Mouse (Mus musculus) ES-E14 (cell line): ENCODE measurements around the gene Best3. TPM values are rescaled to one million over a fixed set of nuclear protein-coding genes. Genes with fewer than 3 reads are reported as not detected.

Experiments used
- DNase-seq: peaks from one replicate; pipeline ENCODE4 v3.0.0-alpha.2; 2013; ENCODE audit warnings: low read depth, low spot score
- H3K27ac ChIP-seq: 2 replicates; pipeline ENCODE4 v1.5.1; 2012; ENCODE audit warnings: low read depth, mild to moderate bottlenecking, low read length, moderate library complexity, mixed read lengths; ENCODE audit not compliant: poor library complexity, insufficient read depth, severe bottlenecking
- H3K36me3 ChIP-seq: 2 replicates; pipeline ENCODE4 v1.6.1; 2012; ENCODE audit warnings: mild to moderate bottlenecking, low read length, moderate library complexity, mixed read lengths; ENCODE audit not compliant: control insufficient read depth, poor library complexity, insufficient read depth, severe bottlenecking
- H3K4me1 ChIP-seq, 2 experiments: fragments of 150-350 bp in 1 of 2; sonication (generic) in 1 of 2; 2 replicates each; pipeline ENCODE4 v1.6.1; 2012; ENCODE audit warnings: low read length in 2 of 2, mild to moderate bottlenecking in 1 of 2, mixed read lengths in 1 of 2; ENCODE audit not compliant: control insufficient read depth in 2 of 2, insufficient read depth in 2 of 2, poor library complexity in 1 of 2
- H3K4me3 ChIP-seq, 2 experiments: fragments of 150-350 bp in 1 of 2; sonication (generic) in 1 of 2; 2 replicates each; pipeline ENCODE4 v1.5.1; 2012; ENCODE audit warnings: low read length in 2 of 2, low read depth in 1 of 2, mild to moderate bottlenecking in 1 of 2, mixed read lengths in 1 of 2; ENCODE audit not compliant: insufficient read depth in 1 of 2, poor library complexity in 1 of 2, severe bottlenecking in 1 of 2
- H3K9ac ChIP-seq: 2 replicates; pipeline ENCODE4 v1.6.1; 2012; ENCODE audit warnings: low read depth, mild to moderate bottlenecking, low read length, mixed read lengths; ENCODE audit not compliant: poor library complexity, insufficient read depth, severe bottlenecking
- H3K9me3 ChIP-seq: fragments of 150-350 bp; sonication (generic); 2 replicates; pipeline ENCODE4 v1.6.1; 2012; ENCODE audit warnings: low read depth, mild to moderate bottlenecking, low read length; ENCODE audit not compliant: control insufficient read depth, insufficient read depth
- CHD2 ChIP-seq: IDR thresholded peaks from 2 replicates; pipeline ENCODE4 v1.6.1; 2014; ENCODE audit warnings: mild to moderate bottlenecking, low read depth, low read length, inconsistent platforms
- HCFC1 ChIP-seq: IDR thresholded peaks from 2 replicates; pipeline ENCODE4 v1.6.1; 2012; ENCODE audit warnings: low read length, inconsistent platforms, borderline replicate concordance; ENCODE audit not compliant: insufficient read depth
- MAFK ChIP-seq: IDR thresholded peaks from 2 replicates; pipeline ENCODE4 v1.6.1; 2014; ENCODE audit warnings: mild to moderate bottlenecking, low read depth, low read length, inconsistent platforms; ENCODE audit not compliant: insufficient read depth
- ZC3H11A ChIP-seq: IDR thresholded peaks from 2 replicates; pipeline ENCODE4 v1.6.1; 2012; ENCODE audit warnings: low read depth, mild to moderate bottlenecking, inconsistent platforms, low read length, borderline replicate concordance
- ZNF384 ChIP-seq: IDR thresholded peaks from 2 replicates; pipeline ENCODE4 v1.6.1; 2012; ENCODE audit warnings: low read depth, low read length, inconsistent platforms
- in situ Hi-C, 2 experiments: fragments of 600-800 bp; cut with MboI; formaldehyde crosslinking; loops; one replicate each; pipeline ENCODE4 v1.15.1; 2025; ENCODE audit warnings: low sequenced_read_pairs in 2 of 2, inconsistent platforms in 1 of 2; ENCODE audit not compliant: unreplicated experiment in 2 of 2
- total RNA-seq: library from RNA; depleted of rRNA; stranded (reverse); fragments of 300-350 nt; gene quantifications from 2 replicates; pipeline ENCODE4 v1.2.3, GENCODE M21; 2012

The Best3 gene
- total RNA-seq, 1 experiment = 0.36 TPM

GRCm38 (mm10) chr10:116955191-116955590, 30.9 kb upstream of the Best3 start:
- DNase-seq = no peak
- Histone ChIP-seq H3K4me1 (peaks cover 0 to 6% of the 10 kb centered on the region in 2 experiments; a peak in 1 of 4 replicates), H3K36me3 (no peaks in the 10 kb centered on the region), H3K27ac (no peak overlapping the region), H3K9me3 (no peaks in the 10 kb centered on the region), H3K9ac (no peak overlapping the region), H3K4me3 (no peak overlapping the region)
- no peak for TF ChIP-seq ZC3H11A
- TF ChIP-seq HCFC1 = no peak
- TF ChIP-seq MAFK = no peak
- no peak for TF ChIP-seq CHD2
- TF ChIP-seq ZNF384 = no peak
- in situ Hi-C loops = no loop called here

- Histone ChIP-seq H3K9me3 (no peaks in the 10 kb centered on the region), H3K4me1 (peaks cover 0 to 6% of the 10 kb centered on the region in 2 experiments; a peak in 1 of 4 replicates), H3K4me3 (no peak overlapping the region), H3K9ac (no peak overlapping the region), H3K36me3 (no peaks in the 10 kb centered on the region), H3K27ac (no peak overlapping the region)
- TF ChIP-seq CHD2 (no peak), ZNF384 (no peak), MAFK (no peak), ZC3H11A (no peak)
- in situ Hi-C loops = no loop called here
- no peak for DNase-seq
These were observed 29.5 kb upstream of the Best3 start for GRCm38 (mm10) chr10:116956483-116957158.

- H3K4me1 ChIP-seq = peaks cover 0 to 6% of the 10 kb centered on the region in 2 experiments; a peak in 1 of 4 replicates
- no peak overlapping the region for H3K27ac ChIP-seq
- no peak for DNase-seq
- H3K36me3 ChIP-seq = no peaks in the 10 kb centered on the region
- TF ChIP-seq MAFK (no peak), ZC3H11A (no peak), ZNF384 (no peak), HCFC1 (no peak), CHD2 (no peak)
- H3K9ac ChIP-seq = no peak overlapping the region
- no peaks in the 10 kb centered on the region for H3K9me3 ChIP-seq
- H3K4me3 ChIP-seq = no peak overlapping the region
- in situ Hi-C loops = no loop called here
These were observed 28.1 kb upstream of the Best3 start for GRCm38 (mm10) chr10:116957867-116958551.

GRCm38 (mm10) chr10:116962152-116962551, 24.0 kb upstream of the Best3 start:
- H3K9ac ChIP-seq = no peak overlapping the region
- TF ChIP-seq ZNF384 (no peak), MAFK (no peak), CHD2 (no peak), ZC3H11A (no peak)
- H3K36me3 ChIP-seq = no peaks in the 10 kb centered on the region
- H3K4me3 ChIP-seq = no peak overlapping the region
- in situ Hi-C loops = no loop called here
- H3K27ac ChIP-seq = no peak overlapping the region
- no peak for DNase-seq
- H3K4me1 ChIP-seq = peaks cover 0 to 2% of the 10 kb centered on the region in 2 experiments; a peak in 1 of 4 replicates
- no peaks in the 10 kb centered on the region for H3K9me3 ChIP-seq

- Histone ChIP-seq H3K9ac (no peak overlapping the region), H3K9me3 (no peaks in the 10 kb centered on the region), H3K36me3 (no peaks in the 10 kb centered on the region), H3K4me1 (no peaks in the 10 kb centered on the region), H3K27ac (no peak overlapping the region), H3K4me3 (no peak overlapping the region)
- in situ Hi-C loops = no loop called here
- TF ChIP-seq HCFC1 (no peak), ZC3H11A (no peak), MAFK (no peak), ZNF384 (no peak), CHD2 (no peak)
- no peak for DNase-seq
These were observed 23.3 kb upstream of the Best3 start for GRCm38 (mm10) chr10:116962803-116963202.
